Mouse (Mus musculus) neural tube, embryonic 12.5 days (tissue): Measurements from ENCODE around the gene Rhou. TPM values are rescaled to one million over a fixed set of nuclear protein-coding genes. Genes with fewer than 3 reads are reported as not detected.

Experiments
- ATAC-seq: fragments of 200-750 bp; cut with Nextera tagmentation; 2 replicates; pipeline ENCODE4 v1.8.0; 2017; ENCODE audit warnings: low read depth, mild to moderate bottlenecking, moderate TSS enrichment, moderate library complexity; ENCODE audit not compliant: low FRiP score
- H3K27ac ChIP-seq: fragments of 300-500 bp; sonication (generic); 2 replicates; pipeline ENCODE4 v1.5.1; 2016
- H3K27me3 ChIP-seq: fragments of 300-500 bp; sonication (generic); replicated peaks from 2 replicates; pipeline ENCODE4 v1.6.1; 2016; ENCODE audit warnings: mild to moderate bottlenecking
- H3K36me3 ChIP-seq: fragments of 300-500 bp; sonication (generic); 2 replicates; pipeline ENCODE4 v1.6.1; 2016; ENCODE audit warnings: mild to moderate bottlenecking
- H3K4me1 ChIP-seq: fragments of 300-500 bp; sonication (generic); 2 replicates; pipeline ENCODE4 v1.6.1; 2016
- H3K4me2 ChIP-seq: fragments of 300-500 bp; sonication (generic); replicated peaks from 2 replicates; pipeline ENCODE4 v1.6.1; 2016; ENCODE audit warnings: mild to moderate bottlenecking
- H3K4me3 ChIP-seq: fragments of 300-500 bp; sonication (generic); 2 replicates; pipeline ENCODE4 v1.5.1; 2016
- H3K9ac ChIP-seq: fragments of 300-500 bp; sonication (generic); 2 replicates; pipeline ENCODE4 v1.6.1; 2016; ENCODE audit warnings: mild to moderate bottlenecking
- H3K9me3 ChIP-seq: fragments of 300-500 bp; sonication (generic); 2 replicates; pipeline ENCODE4 v1.6.1; 2016; ENCODE audit warnings: mild to moderate bottlenecking
- WGBS: fragments of 180-500 bp; shearing (Covaris S2); methylation state at CpG from one replicate; pipeline ENCODE4 v1.1.7; 2016; 5-methylcytosine and 5-hydroxymethylcytosine counted together
- polyA plus RNA-seq: library from polyadenylated mRNA; unstranded; fragments of >200 nt; fragmentation: Nextera tagmentation; extraction: Ambion mirVana; gene quantifications from 2 replicates; pipeline ENCODE4 v1.2.1, GENCODE M21; 2016

Gene Rhou
- polyA plus RNA-seq, 1 experiment from 2014 or later, result 14.2 TPM

DNA sequence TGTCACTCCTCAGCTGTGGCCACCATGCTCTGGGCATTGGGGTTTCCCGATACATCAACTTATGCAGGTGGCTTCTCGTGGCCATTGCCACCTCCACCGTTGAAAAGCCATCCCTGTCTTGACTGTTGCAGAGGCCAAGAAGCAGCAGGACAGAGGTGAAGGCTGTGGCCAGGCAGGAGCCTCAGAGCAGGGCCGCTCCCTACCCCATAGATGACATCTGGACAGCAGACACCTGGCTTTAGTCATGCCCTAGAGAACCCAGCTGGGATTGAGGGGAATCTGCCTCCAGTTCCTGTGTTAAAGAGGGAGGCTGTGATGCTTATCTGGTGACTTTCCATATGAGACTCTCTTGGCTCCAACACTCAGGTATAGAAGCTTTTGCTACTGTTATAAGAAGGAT is 24.7 kb downstream of the Rhou start:
- H3K27me3 ChIP-seq, result no peaks in the 10 kb centered on the region
- no peak overlapping the region for H3K4me3 ChIP-seq
- H3K9ac ChIP-seq, result no peak overlapping the region
- no peak for ATAC-seq
- H3K9me3 ChIP-seq, result no peaks in the 10 kb centered on the region
- WGBS, result 90% methylated on average over 4 of the region's 4 CpGs
- no peaks in the 10 kb centered on the region for H3K36me3 ChIP-seq
- no peak overlapping the region for H3K27ac ChIP-seq
- 0 out of 2 replicates have a peak, but pooled peaks cover 5% of the 10 kb centered on the region for H3K4me1 ChIP-seq
- no peak overlapping the region for H3K4me2 ChIP-seq

GRCm38 (mm10) chr8:123682073-123682761 is 28.5 kb downstream of the Rhou start:
- H3K9ac ChIP-seq, result no peak overlapping the region
- no peaks in the 10 kb centered on the region for H3K9me3 ChIP-seq
- no peaks in the 10 kb centered on the region for H3K27me3 ChIP-seq
- peak; percentile 48; the same call in 1 of the 2 replicates for ATAC-seq
- H3K27ac ChIP-seq, result no peak overlapping the region
- H3K4me2 ChIP-seq, result peak overlapping the region; percentile 38
- WGBS, result 18% methylated on average over 18 of the region's 18 CpGs
- H3K36me3 ChIP-seq, result no peaks in the 10 kb centered on the region
- H3K4me1 ChIP-seq, result 0 out of 2 replicates have a peak, but pooled peaks cover 5% of the 10 kb centered on the region
- no peak overlapping the region for H3K4me3 ChIP-seq

- ATAC-seq, result no peak
- Histone ChIP-seq H3K4me3 (no peak overlapping the region), H3K4me2 (no peak overlapping the region), H3K9me3 (no peaks in the 10 kb centered on the region), H3K4me1 (0 out of 2 replicates have a peak, but pooled peaks cover 5% of the 10 kb centered on the region), H3K27ac (no peak overlapping the region), H3K9ac (no peak overlapping the region), H3K27me3 (no peaks in the 10 kb centered on the region), H3K36me3 (no peaks in the 10 kb centered on the region)
- WGBS, result 65% methylated on average over 7 of the region's 7 CpGs
Measured at GRCm38 (mm10) chr8:123683321-123683720, 29.6 kb downstream of the Rhou start.

GRCm38 (mm10) chr8:123684806-123685205 is 31.1 kb downstream of the Rhou start:
- no peak overlapping the region for H3K27ac ChIP-seq
- ATAC-seq, result no peak

GRCm38 (mm10) chr8:123685477-123685876 is 31.7 kb downstream of the Rhou start:
- Histone ChIP-seq H3K4me1 (0 out of 2 replicates have a peak, but pooled peaks cover 5% of the 10 kb centered on the region), H3K27ac (no peak overlapping the region), H3K27me3 (no peaks in the 10 kb centered on the region), H3K36me3 (no peaks in the 10 kb centered on the region), H3K4me2 (no peak overlapping the region), H3K9ac (no peak overlapping the region), H3K9me3 (no peaks in the 10 kb centered on the region), H3K4me3 (no peak overlapping the region)
- no peak for ATAC-seq
- 54% methylated on average over 4 of the region's 4 CpGs for WGBS

More at GRCm38 (mm10) chr8:123684806-123685205, 31.1 kb downstream of the Rhou start:
- Histone ChIP-seq H3K4me2 (no peak overlapping the region), H3K27me3 (no peaks in the 10 kb centered on the region), H3K9me3 (no peaks in the 10 kb centered on the region), H3K9ac (no peak overlapping the region), H3K4me1 (0 out of 2 replicates have a peak, but pooled peaks cover 5% of the 10 kb centered on the region), H3K36me3 (no peaks in the 10 kb centered on the region), H3K4me3 (no peak overlapping the region)
- WGBS, result 89% methylated on average over 7 of the region's 7 CpGs

GRCm38 (mm10) chr8:123687826-123688225 is 34.1 kb downstream of the Rhou start:
- Histone ChIP-seq H3K9me3 (no peaks in the 10 kb centered on the region), H3K4me2 (no peak overlapping the region), H3K36me3 (no peaks in the 10 kb centered on the region), H3K27me3 (no peaks in the 10 kb centered on the region), H3K27ac (no peak overlapping the region), H3K9ac (no peak overlapping the region), H3K4me3 (no peak overlapping the region), H3K4me1 (no peaks in the 10 kb centered on the region)
- no peak for ATAC-seq
- 62% methylated on average over 4 of the region's 4 CpGs for WGBS

GRCm38 (mm10) chr8:123692165-123692962 is 38.6 kb downstream of the Rhou start:
- Histone ChIP-seq H3K27ac (no peak overlapping the region), H3K4me2 (no peak overlapping the region), H3K4me1 (no peaks in the 10 kb centered on the region), H3K9ac (no peak overlapping the region), H3K27me3 (no peaks in the 10 kb centered on the region), H3K36me3 (no peaks in the 10 kb centered on the region), H3K4me3 (no peak overlapping the region), H3K9me3 (no peaks in the 10 kb centered on the region)
- WGBS, result 90% methylated on average over 10 of the region's 10 CpGs
- no peak for ATAC-seq

GRCm38 (mm10) chr8:123696167-123696566 is 42.4 kb downstream of the Rhou start:
- Histone ChIP-seq H3K27ac (no peak overlapping the region), H3K4me2 (no peak overlapping the region), H3K36me3 (no peaks in the 10 kb centered on the region), H3K9ac (no peak overlapping the region), H3K4me3 (no peak overlapping the region), H3K9me3 (no peaks in the 10 kb centered on the region), H3K4me1 (no peaks in the 10 kb centered on the region), H3K27me3 (no peaks in the 10 kb centered on the region)
- ATAC-seq, result no peak
- 79% methylated on average over 9 of the region's 9 CpGs for WGBS

DNA sequence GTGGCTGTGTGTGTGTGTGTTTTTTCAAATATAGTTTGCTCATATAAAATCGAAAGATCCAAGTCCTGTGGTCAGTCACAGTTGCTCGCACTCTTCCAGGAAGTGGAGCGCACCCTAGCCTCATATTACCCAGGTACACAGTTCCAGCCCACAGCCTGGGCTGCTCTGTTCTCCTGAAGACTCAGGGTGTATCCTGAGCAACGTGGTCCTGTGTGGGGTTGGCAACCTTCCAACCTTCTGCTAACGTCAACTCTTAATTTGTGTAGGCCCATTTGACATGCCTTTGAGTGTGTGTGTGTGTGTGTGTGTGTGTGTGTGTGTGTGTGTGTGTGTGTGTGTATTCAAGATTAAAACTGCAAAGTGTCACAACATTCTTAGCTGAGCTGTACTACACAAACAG is 43.6 kb downstream of the Rhou start:
- no peak overlapping the region for H3K4me3 ChIP-seq
- no peak overlapping the region for H3K9ac ChIP-seq
- no peaks in the 10 kb centered on the region for H3K9me3 ChIP-seq
- ATAC-seq, result no peak
- 0 out of 2 replicates have a peak, but pooled peaks cover 2% of the 10 kb centered on the region for H3K4me1 ChIP-seq
- H3K36me3 ChIP-seq, result no peaks in the 10 kb centered on the region
- no peaks in the 10 kb centered on the region for H3K27me3 ChIP-seq
- WGBS, result 76% methylated on average over 5 of the region's 5 CpGs
- no peak overlapping the region for H3K4me2 ChIP-seq
- no peak overlapping the region for H3K27ac ChIP-seq

DNA sequence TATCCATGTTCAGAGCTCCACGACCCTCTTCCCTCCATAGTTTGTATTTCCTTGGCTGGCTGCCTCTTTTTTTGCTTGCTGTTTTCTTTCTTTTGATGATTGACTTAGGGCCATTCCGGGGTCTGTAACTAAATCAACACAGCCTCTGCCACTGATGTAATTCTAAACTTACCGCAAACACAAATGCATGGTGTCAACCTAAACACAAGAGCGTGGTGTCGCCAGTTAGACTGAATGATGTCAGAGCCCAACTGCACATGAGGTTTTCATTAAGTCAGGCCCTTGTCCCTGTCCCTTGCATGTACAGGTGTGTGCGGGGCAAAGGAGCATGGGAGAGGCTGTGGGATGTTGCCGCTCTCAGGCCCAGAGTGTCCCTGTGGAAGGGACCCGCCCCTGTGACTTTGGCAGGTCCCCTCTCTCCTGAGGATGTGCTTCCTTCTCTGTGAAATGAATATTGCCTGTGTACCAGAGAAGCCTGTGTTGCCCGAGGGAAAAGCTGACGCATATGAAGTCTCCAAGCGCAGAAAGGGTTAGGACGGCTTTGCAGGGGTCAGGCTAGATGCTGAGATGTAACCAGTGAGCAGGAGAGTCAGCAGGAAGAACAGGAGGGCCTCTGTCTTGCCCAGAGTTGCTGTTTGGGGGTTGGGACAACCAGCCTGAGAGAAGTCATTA is 46.8 kb downstream of the Rhou start:
- WGBS, result 71% methylated on average over 12 of the region's 12 CpGs
- no peak for ATAC-seq
- Histone ChIP-seq H3K4me3 (no peak overlapping the region), H3K4me2 (no peak overlapping the region), H3K36me3 (no peaks in the 10 kb centered on the region), H3K27me3 (no peaks in the 10 kb centered on the region), H3K4me1 (0 out of 2 replicates have a peak, but pooled peaks cover 3% of the 10 kb centered on the region), H3K9me3 (no peaks in the 10 kb centered on the region), H3K27ac (no peak overlapping the region), H3K9ac (no peak overlapping the region)

DNA sequence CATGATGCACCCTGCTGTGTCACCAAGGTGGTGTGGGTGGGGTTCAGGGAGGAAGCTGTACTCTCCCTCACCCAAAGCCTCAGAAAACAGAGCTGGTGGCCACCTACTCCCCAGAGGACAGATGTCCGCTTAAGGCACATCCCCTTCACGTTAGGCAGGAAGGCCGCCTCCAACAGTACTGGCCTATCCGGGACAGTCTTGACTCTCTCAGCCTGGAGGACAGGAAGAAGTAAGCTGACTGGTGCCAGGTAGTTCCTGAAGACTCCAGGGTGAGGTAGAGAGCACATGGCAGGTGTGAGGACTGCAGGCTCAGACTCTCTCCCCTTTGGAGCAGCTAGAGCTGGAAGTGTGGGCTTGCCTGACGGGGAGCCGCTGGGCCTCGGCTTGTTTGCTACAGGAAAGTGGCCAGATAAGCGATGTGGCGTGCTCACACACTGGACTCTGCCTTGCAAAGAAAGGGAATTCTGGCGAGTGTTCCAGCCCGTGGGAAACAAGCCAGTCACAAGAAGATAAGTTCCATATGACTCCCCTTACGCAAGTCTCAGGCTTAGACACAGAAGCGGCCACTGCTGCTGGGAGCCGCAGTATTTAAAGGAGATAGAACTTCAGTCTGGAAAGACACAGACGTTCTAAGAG is 48.3 kb downstream of the Rhou start:
- no peaks in the 10 kb centered on the region for H3K27me3 ChIP-seq
- H3K9me3 ChIP-seq, result no peaks in the 10 kb centered on the region
- H3K4me1 ChIP-seq, result 0 out of 2 replicates have a peak, but pooled peaks cover 3% of the 10 kb centered on the region
- H3K4me3 ChIP-seq, result no peak overlapping the region
- WGBS, result 85% methylated on average over 15 of the region's 15 CpGs
- no peaks in the 10 kb centered on the region for H3K36me3 ChIP-seq
- H3K9ac ChIP-seq, result no peak overlapping the region
- H3K4me2 ChIP-seq, result no peak overlapping the region
- ATAC-seq, result no peak
- H3K27ac ChIP-seq, result no peak overlapping the region

DNA sequence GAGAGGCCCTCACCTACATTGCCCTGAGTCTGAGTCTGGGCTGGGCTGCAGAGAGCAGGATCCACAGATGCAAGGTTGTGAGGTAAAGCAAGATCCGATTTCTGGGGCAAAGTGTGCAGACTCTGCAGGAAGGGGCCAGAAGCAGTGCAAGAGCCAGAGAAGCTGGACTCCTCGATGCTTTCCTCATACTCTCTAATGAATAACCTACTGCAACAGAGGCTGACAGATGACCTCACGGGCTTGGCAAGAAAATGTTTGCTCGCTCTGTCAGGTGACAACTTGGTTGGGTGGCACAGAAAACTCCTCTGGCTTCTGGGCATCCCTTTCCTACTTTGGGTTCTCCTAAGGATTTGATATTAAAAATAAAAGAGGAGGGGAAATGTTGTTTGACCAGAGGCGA is 51.6 kb downstream of the Rhou start:
- no peak overlapping the region for H3K9ac ChIP-seq
- no peak overlapping the region for H3K27ac ChIP-seq
- ATAC-seq, result no peak
- 85% methylated on average over 5 of the region's 5 CpGs for WGBS
- no peak overlapping the region for H3K4me2 ChIP-seq
- no peaks in the 10 kb centered on the region for H3K27me3 ChIP-seq
- H3K4me3 ChIP-seq, result no peak overlapping the region
- H3K36me3 ChIP-seq, result no peaks in the 10 kb centered on the region
- no peaks in the 10 kb centered on the region for H3K9me3 ChIP-seq
- 0 out of 2 replicates have a peak, but pooled peaks cover 3% of the 10 kb centered on the region for H3K4me1 ChIP-seq
